Mouse (Mus musculus) E14TG2a.4 (cell line): ENCODE results near the gene Nudt5.
A peak's percentile ranks its signal among the peaks of the same experiment; 100 is the strongest.

ENCODE experiments used
- CTCF ChIP-seq: conservative IDR thresholded peaks from 2 replicates; pipeline ENCODE4 v1.5.1; 2014; ENCODE audit warnings: low read length
- NANOG ChIP-seq: IDR thresholded peaks from 2 replicates; pipeline ENCODE4 v1.6.1; 2014; ENCODE audit warnings: borderline replicate concordance, low read length, mixed read lengths
- POU5F1 ChIP-seq: IDR thresholded peaks from 2 replicates; pipeline ENCODE4 v1.6.1; 2014; ENCODE audit warnings: low read length, borderline replicate concordance

GRCm38 (mm10) chr2:5824213-5824612 lies 20.6 kb upstream of the Nudt5 start:
- TF ChIP-seq CTCF = peak; percentile 38
- no peak for TF ChIP-seq POU5F1
- TF ChIP-seq NANOG = no peak
